Mouse (Mus musculus) lung, postnatal 10 days (tissue): ENCODE data around the gene Gm49361.
A peak's percentile ranks its signal among the peaks of the same experiment; 100 is the strongest.
"Not testable (repeated sequence)": the region's sequence is repeated elsewhere in the genome, so short reads cannot be mapped to it uniquely, and the experiment has no call there.

Source experiments
- DNase-seq: peaks from one replicate; pipeline ENCODE4 v3.0.0; 2021

Gene Gm49361

GRCm38 (mm10) chr14:57688066-57688465, 57.8 kb downstream of the Gm49361 start:
- not testable (repeated sequence) for DNase-seq

GRCm38 (mm10) chr14:57687441-57687840, 58.5 kb downstream of the Gm49361 start:
- DNase-seq = no peak

- no peak for DNase-seq
Observed at GRCm38 (mm10) chr14:57686647-57687046, 59.3 kb downstream of the Gm49361 start.

- DNase-seq = peak; percentile 81
Observed at GRCm38 (mm10) chr14:57684579-57684978, 61.3 kb downstream of the Gm49361 start.

GRCm38 (mm10) chr14:57682751-57683150, 63.2 kb downstream of the Gm49361 start:
- DNase-seq = no peak

GRCm38 (mm10) chr14:57679958-57680535, 65.9 kb downstream of the Gm49361 start:
- DNase-seq = peak; percentile 91

- DNase-seq = no peak
Observed at GRCm38 (mm10) chr14:57679523-57679922, 66.4 kb downstream of the Gm49361 start.

- no peak for DNase-seq
Observed at GRCm38 (mm10) chr14:57675481-57675880, 70.4 kb downstream of the Gm49361 start.

GRCm38 (mm10) chr14:57665628-57665950, 80.3 kb downstream of the Gm49361 start:
- DNase-seq = no peak

GRCm38 (mm10) chr14:57664822-57665627, 80.9 kb downstream of the Gm49361 start, which contains the start of gene Xpo4:
Gene Xpo4, minus strand, starts transcription at chr14:57665430.
- DNase-seq = peak; percentile 86

- DNase-seq = peak; percentile 22
Observed at GRCm38 (mm10) chr14:57664311-57664821, 81.5 kb downstream of the Gm49361 start.

- no peak for DNase-seq
Observed at GRCm38 (mm10) chr14:57663630-57664029, 82.3 kb downstream of the Gm49361 start.

GRCm38 (mm10) chr14:57658301-57658700, 87.6 kb downstream of the Gm49361 start:
- no peak for DNase-seq

GRCm38 (mm10) chr14:57657500-57657899, 88.4 kb downstream of the Gm49361 start:
- no peak for DNase-seq

GRCm38 (mm10) chr14:57656519-57656918, 89.4 kb downstream of the Gm49361 start:
- DNase-seq = not testable (repeated sequence)

GRCm38 (mm10) chr14:57649501-57649900, 96.4 kb downstream of the Gm49361 start:
- DNase-seq = no peak

- DNase-seq = no peak
Observed at GRCm38 (mm10) chr14:57646155-57646554, 99.7 kb downstream of the Gm49361 start.

GRCm38 (mm10) chr14:57639153-57639552, 106.8 kb downstream of the Gm49361 start:
- no peak for DNase-seq

- DNase-seq = no peak
Observed at GRCm38 (mm10) chr14:57634141-57634540, 111.8 kb downstream of the Gm49361 start.

GRCm38 (mm10) chr14:57629595-57629994, 116.3 kb downstream of the Gm49361 start:
- DNase-seq = no peak

- no peak for DNase-seq
Observed at GRCm38 (mm10) chr14:57622934-57623333, 123.0 kb downstream of the Gm49361 start.

- no peak for DNase-seq
Observed at GRCm38 (mm10) chr14:57621699-57622098, 124.2 kb downstream of the Gm49361 start.

- DNase-seq = no peak
Observed at GRCm38 (mm10) chr14:57620598-57621236, 125.2 kb downstream of the Gm49361 start.

- DNase-seq = peak; percentile 84
Observed at GRCm38 (mm10) chr14:57619487-57619886, 126.4 kb downstream of the Gm49361 start.
